Mouse (Mus musculus): Measurements from ENCODE around the gene Lypd6b. TPM values are rescaled to one million over a fixed set of nuclear protein-coding genes. Genes with fewer than 3 reads are reported as not detected.

Gene Lypd6b
- polyA plus RNA-seq, 1 experiment: 6.0 TPM

- no peaks in the 10 kb centered on the region for H3K36me3 ChIP-seq (ENCODE audit: control insufficient read depth, insufficient read depth, low read length, poor library complexity, severe bottlenecking)
- no peaks in the 10 kb centered on the region for H3K27me3 ChIP-seq (ENCODE audit: control insufficient read depth, insufficient read depth, low read length, poor library complexity, severe bottlenecking)
These were observed 38.7 kb upstream of the Lypd6b start for GRCm38 (mm10) chr2:49748628-49749342.

GRCm38 (mm10) chr2:49749730-49750576 lies 37.5 kb upstream of the Lypd6b start:
- Histone ChIP-seq H3K9me3 (replicated peaks; ENCODE audit: control insufficient read depth, insufficient read depth, low read length, poor library complexity, severe bottlenecking) (no peaks in the 10 kb centered on the region), H3K4me1 (ENCODE audit: control insufficient read depth, insufficient read depth, low read length) (no peaks in the 10 kb centered on the region), H3K9ac (ENCODE audit: low read depth, poor library complexity, severe bottlenecking) (no peak overlapping the region), H3K4me3 (ENCODE audit: low read depth, low read length) (no peak overlapping the region), H3K27ac (ENCODE audit: insufficient read depth, low read length) (no peak overlapping the region), H3K27me3 (ENCODE audit: control insufficient read depth, insufficient read depth, low read length, poor library complexity, severe bottlenecking) (no peaks in the 10 kb centered on the region), H3K36me3 (ENCODE audit: control insufficient read depth, insufficient read depth, low read length, poor library complexity, severe bottlenecking) (no peaks in the 10 kb centered on the region)
- TF ChIP-seq POLR2A (IDR thresholded peaks at IDR 0.05; ENCODE audit: insufficient read depth, low read length) (no peak), EP300 (IDR thresholded peaks at IDR 0.05; ENCODE audit: insufficient read depth, low read depth, low read length) (no peak), CTCF (IDR thresholded peaks at IDR 0.05; ENCODE audit: low read depth, low read length) (no peak)

More at GRCm38 (mm10) chr2:49748628-49749342, 38.7 kb upstream of the Lypd6b start:
- Histone ChIP-seq H3K4me1 (ENCODE audit: control insufficient read depth, insufficient read depth, low read length) (no peaks in the 10 kb centered on the region), H3K27ac (ENCODE audit: insufficient read depth, low read length) (no peak overlapping the region), H3K4me3 (ENCODE audit: low read depth, low read length) (no peak overlapping the region), H3K9ac (ENCODE audit: low read depth, poor library complexity, severe bottlenecking) (no peak overlapping the region), H3K9me3 (replicated peaks; ENCODE audit: control insufficient read depth, insufficient read depth, low read length, poor library complexity, severe bottlenecking) (no peaks in the 10 kb centered on the region)
- TF ChIP-seq EP300 (IDR thresholded peaks at IDR 0.05; ENCODE audit: insufficient read depth, low read depth, low read length) (no peak), CTCF (IDR thresholded peaks at IDR 0.05; ENCODE audit: low read depth, low read length) (peak; percentile 79), POLR2A (IDR thresholded peaks at IDR 0.05; ENCODE audit: insufficient read depth, low read length) (no peak)

GRCm38 (mm10) chr2:49751544-49752210 lies 35.8 kb upstream of the Lypd6b start:
- Histone ChIP-seq H3K4me3 (ENCODE audit: low read depth, low read length) (no peak overlapping the region), H3K27ac (ENCODE audit: insufficient read depth, low read length) (no peak overlapping the region), H3K27me3 (ENCODE audit: control insufficient read depth, insufficient read depth, low read length, poor library complexity, severe bottlenecking) (no peaks in the 10 kb centered on the region), H3K4me1 (ENCODE audit: control insufficient read depth, insufficient read depth, low read length) (no peaks in the 10 kb centered on the region), H3K36me3 (ENCODE audit: control insufficient read depth, insufficient read depth, low read length, poor library complexity, severe bottlenecking) (no peaks in the 10 kb centered on the region), H3K9me3 (replicated peaks; ENCODE audit: control insufficient read depth, insufficient read depth, low read length, poor library complexity, severe bottlenecking) (no peaks in the 10 kb centered on the region), H3K9ac (ENCODE audit: low read depth, poor library complexity, severe bottlenecking) (no peak overlapping the region)
- TF ChIP-seq EP300 (IDR thresholded peaks at IDR 0.05; ENCODE audit: insufficient read depth, low read depth, low read length) (no peak), POLR2A (IDR thresholded peaks at IDR 0.05; ENCODE audit: insufficient read depth, low read length) (no peak), CTCF (IDR thresholded peaks at IDR 0.05; ENCODE audit: low read depth, low read length) (no peak)

GRCm38 (mm10) chr2:49752211-49752607 lies 35.3 kb upstream of the Lypd6b start:
- Histone ChIP-seq H3K4me3 (ENCODE audit: low read depth, low read length) (no peak overlapping the region), H3K36me3 (ENCODE audit: control insufficient read depth, insufficient read depth, low read length, poor library complexity, severe bottlenecking) (no peaks in the 10 kb centered on the region), H3K9me3 (replicated peaks; ENCODE audit: control insufficient read depth, insufficient read depth, low read length, poor library complexity, severe bottlenecking) (no peaks in the 10 kb centered on the region), H3K9ac (ENCODE audit: low read depth, poor library complexity, severe bottlenecking) (no peak overlapping the region), H3K27ac (ENCODE audit: insufficient read depth, low read length) (no peak overlapping the region), H3K4me1 (ENCODE audit: control insufficient read depth, insufficient read depth, low read length) (no peaks in the 10 kb centered on the region), H3K27me3 (ENCODE audit: control insufficient read depth, insufficient read depth, low read length, poor library complexity, severe bottlenecking) (no peaks in the 10 kb centered on the region)
- TF ChIP-seq POLR2A (IDR thresholded peaks at IDR 0.05; ENCODE audit: insufficient read depth, low read length): no peak

- Histone ChIP-seq H3K4me3 (ENCODE audit: low read depth, low read length) (no peak overlapping the region), H3K9ac (ENCODE audit: low read depth, poor library complexity, severe bottlenecking) (no peak overlapping the region), H3K4me1 (ENCODE audit: control insufficient read depth, insufficient read depth, low read length) (no peaks in the 10 kb centered on the region), H3K36me3 (ENCODE audit: control insufficient read depth, insufficient read depth, low read length, poor library complexity, severe bottlenecking) (no peaks in the 10 kb centered on the region), H3K27me3 (ENCODE audit: control insufficient read depth, insufficient read depth, low read length, poor library complexity, severe bottlenecking) (no peaks in the 10 kb centered on the region), H3K27ac (ENCODE audit: insufficient read depth, low read length) (no peak overlapping the region), H3K9me3 (replicated peaks; ENCODE audit: control insufficient read depth, insufficient read depth, low read length, poor library complexity, severe bottlenecking) (no peaks in the 10 kb centered on the region)
- no peak for TF ChIP-seq EP300 (IDR thresholded peaks at IDR 0.05; ENCODE audit: insufficient read depth, low read depth, low read length)
- no peak for TF ChIP-seq POLR2A (IDR thresholded peaks at IDR 0.05; ENCODE audit: insufficient read depth, low read length)
- no peak for TF ChIP-seq CTCF (IDR thresholded peaks at IDR 0.05; ENCODE audit: low read depth, low read length)
These were observed 34.4 kb upstream of the Lypd6b start for GRCm38 (mm10) chr2:49753062-49753461.

All from ES-Bruce4 (cell line).